8 mouse cellular contexts compared by ENCODE assay signal in the genomic region with DNA sequence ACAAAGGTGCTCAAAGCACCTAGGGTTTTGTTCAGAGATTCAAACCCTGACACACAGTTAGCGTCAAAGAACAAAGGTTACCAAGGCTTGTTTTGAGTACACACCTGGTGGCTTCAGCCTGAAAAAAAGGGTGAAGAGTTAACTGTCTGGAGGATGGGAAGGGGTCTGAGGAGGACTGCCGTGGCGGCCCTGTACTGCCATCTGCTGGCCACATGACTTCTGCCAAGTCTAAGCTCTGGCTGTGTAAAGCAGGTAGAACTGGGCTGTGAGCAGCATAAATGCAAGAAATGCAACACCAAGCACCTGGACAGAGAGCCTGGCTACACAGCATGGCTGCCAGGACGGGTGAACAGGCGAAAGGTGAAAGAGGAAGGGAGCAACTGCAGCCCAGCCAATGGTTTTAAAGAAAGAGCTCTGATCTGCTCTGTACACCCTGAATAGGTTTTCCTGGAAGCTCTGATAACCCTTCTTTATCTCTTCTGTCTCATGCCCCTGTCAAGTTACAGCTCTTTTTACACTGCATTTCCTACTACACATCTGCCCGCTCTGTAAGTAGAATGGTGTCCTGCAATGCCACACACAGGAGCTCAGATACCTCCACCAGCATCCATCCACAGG. TPM values are rescaled to one million over a fixed set of nuclear protein-coding genes. Genes with fewer than 3 reads are reported as not detected.
DNase-seq lines count a peak whose midpoint lies in the region; ATAC-seq lines count a peak whose summit lies in the region.

No protein-coding gene starts in this region.

- DNase-seq in A20 (ENCODE audit: low read depth, low spot score) (peak; percentile 73), ZHBTc4 (ENCODE audit: low read depth, low spot score) (peak; percentile 79)
- DNase-seq in gastrocnemius, postnatal 14 days: peak; percentile 47
- DNase-seq in kidney, adult 11 months: peak; percentile 39
- DNase-seq in limb, embryonic 11.5 days (ENCODE audit: low spot score): peak; percentile 80
- peak; percentile 92 for DNase-seq in midbrain, embryonic 14.5 days
- DNase-seq in spleen, postnatal 14 days (ENCODE audit: low spot score in 2 of 2): peak; percentile 39 to 61

- no peak overlapping the region for H3K9ac ChIP-seq in limb, embryonic 11.5 days (ENCODE audit: low read length)
- H3K9ac ChIP-seq in midbrain, embryonic 14.5 days (replicated peaks; ENCODE audit: low read length): no peak overlapping the region

- intact Hi-C loops in gastrocnemius, postnatal 14 days (cut with DNase I; ENCODE audit: low total_unique reads): no loop called here

- no peaks in the 10 kb centered on the region for H3K4me1 ChIP-seq in limb, embryonic 11.5 days (ENCODE audit: control insufficient read depth, insufficient read depth, low read length)
- no peaks in the 10 kb centered on the region for H3K4me1 ChIP-seq in midbrain, embryonic 14.5 days (ENCODE audit: control insufficient read depth, insufficient read depth, low read length)

- WGBS in limb, embryonic 11.5 days: 39% methylated on average over 6 of the region's 6 CpGs
- 31% methylated on average over 6 of the region's 6 CpGs for WGBS in midbrain, embryonic 14.5 days

- H3K4me3 ChIP-seq in limb, embryonic 11.5 days (ENCODE audit: low read depth, low read length): no peak overlapping the region
- H3K4me3 ChIP-seq in midbrain, embryonic 14.5 days (replicated peaks; ENCODE audit: low read depth, low read length): no peak overlapping the region

- no peaks in the 10 kb centered on the region for H3K27me3 ChIP-seq in limb, embryonic 11.5 days (ENCODE audit: control insufficient read depth, insufficient read depth, low read length)
- no peaks in the 10 kb centered on the region for H3K27me3 ChIP-seq in midbrain, embryonic 14.5 days (ENCODE audit: control insufficient read depth, insufficient read depth, low read length)

- H3K4me2 ChIP-seq in limb, embryonic 11.5 days (ENCODE audit: low read depth, severe bottlenecking): no peak overlapping the region
- no peak overlapping the region for H3K4me2 ChIP-seq in midbrain, embryonic 14.5 days (ENCODE audit: low read length)

- H3K27ac ChIP-seq in limb, embryonic 11.5 days (replicated peaks; ENCODE audit: low read depth, low read length): no peak overlapping the region
- H3K27ac ChIP-seq in midbrain, embryonic 14.5 days (replicated peaks; ENCODE audit: low read depth, low read length): no peak overlapping the region

- peak; percentile 68 for ATAC-seq in common myeloid progenitor, adult 5-6 weeks (replicated peaks; ENCODE audit: low read depth, poor library complexity, severe bottlenecking)
- ATAC-seq in limb, embryonic 11.5 days (ENCODE audit: insufficient number of reproducible peaks, low FRiP score, low TSS enrichment, low read depth): peak; percentile 71; the same call in 1 of the 2 replicates
- ATAC-seq in midbrain, embryonic 14.5 days (ENCODE audit: low FRiP score, low TSS enrichment): peak; percentile 68; the same call in 1 of the 2 replicates

- H3K36me3 ChIP-seq in limb, embryonic 11.5 days (ENCODE audit: control insufficient read depth, insufficient read depth, low read length): peaks cover 3% of the 10 kb centered on the region; the same call in 1 of the 2 replicates
- 0 out of 2 replicates have a peak, but pooled peaks cover 5% of the 10 kb centered on the region for H3K36me3 ChIP-seq in midbrain, embryonic 14.5 days (ENCODE audit: control insufficient read depth, insufficient read depth, low read length)

- H3K9me3 ChIP-seq in limb, embryonic 11.5 days (ENCODE audit: control insufficient read depth, low read length): no peaks in the 10 kb centered on the region
- no peaks in the 10 kb centered on the region for H3K9me3 ChIP-seq in midbrain, embryonic 14.5 days (ENCODE audit: control insufficient read depth, low read length)

RNA-seq across cellular contexts. Expression of gene Rrbp1, which starts 30.2 kb away (rescaled TPM):
- 173 and 184 TPM in 2 replicates for total RNA-seq in common myeloid progenitor, adult 5-6 weeks (2017)
- total RNA-seq in gastrocnemius, postnatal 14 days (2021): 10 to 100 TPM; 73.6 to 99.8 TPM
- 57.0 and 68.1 TPM in 2 replicates for polyA plus RNA-seq in limb, embryonic 11.5 days (2014; fragmentation: Nextera tagmentation; extraction: Ambion mirVana)
- 21.3 and 25.5 TPM in 2 replicates for polyA plus RNA-seq in midbrain, embryonic 14.5 days (2014; fragmentation: Nextera tagmentation; extraction: Ambion mirVana)

RNA-seq across cellular contexts. Expression of gene Banf2, which starts 52.0 kb away (rescaled TPM):
- total RNA-seq in common myeloid progenitor, adult 5-6 weeks (2017): not detected in 2 replicates
- total RNA-seq in gastrocnemius, postnatal 14 days (2021): not detected
- not detected in 2 replicates for polyA plus RNA-seq in limb, embryonic 11.5 days (2014; fragmentation: Nextera tagmentation; extraction: Ambion mirVana)
- polyA plus RNA-seq in midbrain, embryonic 14.5 days (2014; fragmentation: Nextera tagmentation; extraction: Ambion mirVana): not detected in 2 replicates

Comparison
In these comparisons a context has a peak if more than half of its experiments do, and no peak if none do; other contexts are left out.
1. DNase-seq: peak in every context shown above with its lines; median percentile 92 in midbrain, embryonic 14.5 days; 80 in limb, embryonic 11.5 days; 79 in ZHBTc4; 73 in A20; 50 in spleen, postnatal 14 days; 47 in gastrocnemius, postnatal 14 days; 39 in kidney, adult 11 months.